Mouse (Mus musculus) stomach, adult 2 months (tissue): ENCODE measurements around the gene Mme. TPM values are rescaled to one million over a fixed set of nuclear protein-coding genes. Genes with fewer than 3 reads are reported as not detected.

Experiments
- polyA plus RNA-seq: library from polyadenylated mRNA; depleted of rRNA; stranded (reverse); fragments of >200 nt; gene quantifications from 2 replicates; pipeline ENCODE4 v1.2.3, GENCODE M21; 2012; rRNA removed

Gene Mme
- 0.01 TPM in 1 of 2 replicates, not detected in the other for polyA plus RNA-seq

DNA sequence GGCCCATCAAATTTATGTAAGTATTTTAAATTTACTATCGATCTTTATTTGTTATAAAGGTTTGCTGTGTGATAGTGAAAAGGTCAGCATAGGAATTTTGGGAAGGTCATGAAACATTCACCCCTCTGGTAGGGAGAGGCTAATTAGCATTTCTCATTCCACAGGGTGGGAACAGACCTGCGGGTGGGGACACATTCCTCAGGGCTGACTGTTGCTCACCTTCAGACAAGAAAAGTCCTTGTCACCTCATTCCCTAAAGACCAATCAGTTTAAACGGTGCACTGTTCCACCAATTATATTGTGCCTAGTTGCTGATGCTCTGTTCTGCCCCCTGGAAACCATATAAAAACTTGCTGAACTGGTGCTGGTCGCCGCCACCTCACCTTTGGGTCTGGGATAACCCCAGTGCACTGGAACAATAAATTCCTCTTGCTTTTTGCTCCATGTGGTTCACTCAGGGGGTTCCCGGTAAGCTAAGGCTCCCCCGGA lies at the start of gene Mme:
Gene Mme, plus strand, starts transcription at position 439 of the 489 bp plus-strand sequence.

Other genes with a start within 250 kb of the Mme start
- not detected in 2 replicates for gene Gm34302, start 242.3 kb downstream of the Mme start, polyA plus RNA-seq